Mouse (Mus musculus) heart, postnatal 0 days (tissue): Measurements from ENCODE around the gene Nabp2. TPM values are rescaled to one million over a fixed set of nuclear protein-coding genes. Genes with fewer than 3 reads are reported as not detected.

ENCODE experiments used
- ATAC-seq: fragments of 200-750 bp; cut with Nextera tagmentation; 2 replicates; pipeline ENCODE4 v1.8.0; 2017; ENCODE audit warnings: low read depth, moderate number of reproducible peaks, moderate library complexity; ENCODE audit not compliant: insufficient read depth
- DNase-seq: peaks from one replicate; pipeline ENCODE4 v3.0.0-alpha.2; 2016; ENCODE audit warnings: low spot score
- H3K27ac ChIP-seq: fragments of 300-500 bp; sonication (generic); 2 replicates; pipeline ENCODE4 v1.5.1; 2014; ENCODE audit warnings: low read depth, mild to moderate bottlenecking
- H3K27me3 ChIP-seq: fragments of 300-500 bp; sonication (generic); 2 replicates; pipeline ENCODE4 v1.6.1; 2014; ENCODE audit warnings: low read length, mixed read lengths; ENCODE audit not compliant: control insufficient read depth, insufficient read depth
- H3K36me3 ChIP-seq: fragments of 300-500 bp; sonication (generic); replicated peaks from 2 replicates; pipeline ENCODE4 v1.6.1; 2014; ENCODE audit warnings: low read length, mixed read lengths; ENCODE audit not compliant: control insufficient read depth, insufficient read depth
- H3K4me1 ChIP-seq: fragments of 300-500 bp; sonication (generic); 2 replicates; pipeline ENCODE4 v1.6.1; 2014; ENCODE audit warnings: antibody characterized with exemption; ENCODE audit not compliant: control insufficient read depth, insufficient read depth
- H3K4me2 ChIP-seq: fragments of 300-500 bp; sonication (generic); 2 replicates; pipeline ENCODE4 v1.6.1; 2014; ENCODE audit warnings: low read depth, mild to moderate bottlenecking, low read length, moderate library complexity
- H3K4me3 ChIP-seq: fragments of 300-500 bp; sonication (generic); 2 replicates; pipeline ENCODE4 v1.5.1; 2014; ENCODE audit warnings: low read depth, low read length
- H3K9ac ChIP-seq: fragments of 300-500 bp; sonication (generic); replicated peaks from 2 replicates; pipeline ENCODE4 v1.6.1; 2014; ENCODE audit warnings: low read depth, low read length, mixed read lengths
- H3K9me3 ChIP-seq: fragments of 300-500 bp; sonication (generic); replicated peaks from 2 replicates; pipeline ENCODE4 v1.6.1; 2016; ENCODE audit warnings: low read length; ENCODE audit not compliant: control insufficient read depth
- CTCF ChIP-seq: IDR thresholded peaks from 2 replicates; pipeline ENCODE4 v1.5.1; 2016; ENCODE audit warnings: antibody characterized with exemption, control low read depth, low read depth
- EP300 ChIP-seq: IDR thresholded peaks from 2 replicates; pipeline ENCODE4 v1.6.1; 2016; ENCODE audit warnings: antibody characterized with exemption, low read depth
- WGBS: fragments of 180-500 bp; shearing (Covaris S2); extraction: QIAGEN DNeasy Blood & Tissue Kit; methylation state at CpG from one replicate; pipeline ENCODE4 v1.1.7; 2014; 5-methylcytosine and 5-hydroxymethylcytosine counted together
- polyA plus RNA-seq: library from polyadenylated mRNA; unstranded; fragments of >200 nt; fragmentation: Nextera tagmentation; extraction: Ambion mirVana; gene quantifications from 2 replicates; pipeline ENCODE4 v1.2.1, GENCODE M21; 2015
- total RNA-seq: library from RNA; depleted of rRNA; stranded (reverse); fragments of >200 nt; gene quantifications from 2 replicates; pipeline ENCODE4 v1.2.3, GENCODE M21; 2014; ENCODE audit warnings: low replicate concordance

The Nabp2 gene
- total and polyA plus RNA-seq, 2 experiments from 2014 or later = 28.1 to 55.5 TPM

GRCm38 (mm10) chr10:128412558-128412957 is 1.3 kb upstream of the Nabp2 start:
- WGBS = 17% methylated on average over 1 of the region's 1 CpGs
- H3K36me3 ChIP-seq = peaks cover 30% of the 10 kb centered on the region
- no peak for ATAC-seq

GRCm38 (mm10) chr10:128412055-128412381 is 726 bp upstream of the Nabp2 start:
- Histone ChIP-seq H3K27ac (peak overlapping the region; percentile 90), H3K27me3 (no peaks in the 10 kb centered on the region), H3K4me2 (peak overlapping the region; percentile 77), H3K9ac (peak overlapping the region; percentile 84), H3K9me3 (no peaks in the 10 kb centered on the region), H3K4me1 (peaks cover 13% of the 10 kb centered on the region), H3K36me3 (peaks cover 32% of the 10 kb centered on the region), H3K4me3 (peak overlapping the region; percentile 92)
- 1% methylated on average over 14 of the region's 14 CpGs for WGBS
- DNase-seq (peak; percentile 50), ATAC-seq (peak; percentile 5; the same call in 1 of the 2 replicates)
- TF ChIP-seq CTCF = no peak
- TF ChIP-seq EP300 = no peak

More at GRCm38 (mm10) chr10:128412558-128412957, 1.3 kb upstream of the Nabp2 start:
- Histone ChIP-seq H3K9me3 (no peaks in the 10 kb centered on the region), H3K4me2 (peak overlapping the region; percentile 77), H3K4me3 (peak overlapping the region; percentile 92), H3K27ac (peak overlapping the region; percentile 90; the same call in 1 of the 2 replicates), H3K9ac (peak overlapping the region; percentile 84; the same call in 1 of the 2 replicates), H3K4me1 (peaks cover 13% of the 10 kb centered on the region), H3K27me3 (no peaks in the 10 kb centered on the region)
- TF ChIP-seq EP300 (no peak), CTCF (no peak)
- DNase-seq = no peak

GRCm38 (mm10) chr10:128410560-128410845 is 789 bp downstream of the Nabp2 start:
- Histone ChIP-seq H3K4me3 (peak overlapping the region; percentile 92; the same call in 1 of the 2 replicates), H3K4me1 (peaks cover 13% of the 10 kb centered on the region), H3K27ac (peak overlapping the region; percentile 90), H3K4me2 (peak overlapping the region; percentile 77), H3K9ac (no peak overlapping the region), H3K9me3 (no peaks in the 10 kb centered on the region), H3K36me3 (peaks cover 19% of the 10 kb centered on the region), H3K27me3 (no peaks in the 10 kb centered on the region)
- ATAC-seq (no peak), DNase-seq (no peak)
- 25% methylated on average over 4 of the region's 4 CpGs for WGBS
- TF ChIP-seq EP300 (no peak), CTCF (no peak)

GRCm38 (mm10) chr10:128409692-128410559 is 1.4 kb downstream of the Nabp2 start:
- Histone ChIP-seq H3K9me3 (no peaks in the 10 kb centered on the region), H3K27me3 (no peaks in the 10 kb centered on the region), H3K4me1 (peaks cover 13% of the 10 kb centered on the region), H3K4me3 (peak overlapping the region; percentile 92), H3K36me3 (peaks cover 13% of the 10 kb centered on the region), H3K9ac (peak overlapping the region; percentile 73), H3K4me2 (peak overlapping the region; percentile 95), H3K27ac (peak overlapping the region; percentile 90)
- WGBS = 4% methylated on average over 36 of the region's 36 CpGs
- DNase-seq (peak; percentile 99), ATAC-seq (peak; percentile 90)
- TF ChIP-seq EP300 (no peak; the same call in 1 of the 2 replicates), CTCF (peak; percentile 53)

- DNase-seq = peak; percentile 10
- 15% methylated on average over 35 of the region's 35 CpGs for WGBS
- no peak for TF ChIP-seq CTCF
- TF ChIP-seq EP300 = no peak
- Histone ChIP-seq H3K4me2 (peak overlapping the region; percentile 95), H3K4me1 (peaks cover 13% of the 10 kb centered on the region), H3K9me3 (no peaks in the 10 kb centered on the region), H3K9ac (peak overlapping the region; percentile 73), H3K27ac (peak overlapping the region; percentile 65), H3K36me3 (peaks cover 8% of the 10 kb centered on the region), H3K4me3 (peak overlapping the region; percentile 74), H3K27me3 (no peaks in the 10 kb centered on the region)
- no peak for ATAC-seq
Observed at GRCm38 (mm10) chr10:128408591-128409535, 2.4 kb downstream of the Nabp2 start.
